Mouse (Mus musculus): ENCODE measurements at regions not wholly inside any gene's neighbourhood (a gene's known extent, or its start where the extent isn't known, plus 50 kb on each side); places are given as distances from the start of the nearest gene placed in this dataset.

DNA sequence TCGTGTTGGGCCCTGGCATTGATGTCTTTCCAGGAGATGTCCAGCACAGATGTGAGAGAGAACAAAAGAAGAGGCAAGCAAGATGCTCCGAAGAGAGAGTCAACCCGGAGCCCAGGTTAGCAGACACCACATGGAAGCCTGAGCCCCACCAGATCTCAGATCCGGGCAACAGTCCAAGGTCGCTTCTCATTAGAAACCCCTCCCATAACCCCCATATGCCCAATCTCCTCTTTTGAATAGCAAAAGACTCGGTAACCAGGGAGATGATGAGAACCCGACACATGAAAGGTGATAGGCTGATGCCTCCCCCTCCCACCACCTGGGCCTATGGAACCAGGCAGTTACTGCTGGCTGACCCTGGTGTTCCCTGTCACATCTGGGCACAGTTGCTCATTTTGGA is 155.7 kb upstream of the Igsf21 start:
- in situ Hi-C loops (cut with MboI, MseI): no loop called here

DNA sequence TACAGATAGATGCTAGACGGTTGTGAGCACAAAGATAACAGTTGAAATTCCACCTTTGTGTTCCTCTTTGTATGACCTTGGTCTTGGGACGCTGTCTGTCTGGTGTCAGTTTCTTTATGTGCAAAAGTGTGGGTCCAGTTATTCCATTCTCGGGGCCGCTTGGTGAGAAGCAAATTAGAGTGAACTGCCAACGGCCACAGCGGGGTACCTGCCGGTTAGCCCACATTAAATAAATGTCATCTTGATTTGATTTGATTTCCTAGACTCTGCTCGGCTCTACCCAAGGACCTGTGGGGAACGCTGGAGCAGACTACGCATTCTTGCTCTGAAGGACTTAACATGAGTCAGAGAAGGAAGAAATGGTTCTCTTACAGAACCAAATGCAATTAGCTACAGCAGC is 155.0 kb upstream of the Igsf21 start:
- in situ Hi-C loops (cut with MboI, MseI): no loop called here

- in situ Hi-C loops (cut with MboI, MseI): no loop called here
Observed at GRCm38 (mm10) chr4:140396548-140396947, 150.0 kb upstream of the Igsf21 start.

- in situ Hi-C loops (cut with MboI, MseI): no loop called here
Observed at GRCm38 (mm10) chr4:140392290-140392689, 145.7 kb upstream of the Igsf21 start.

- in situ Hi-C loops (cut with MboI, MseI): no loop called here
Observed at GRCm38 (mm10) chr4:140390684-140391234, 144.2 kb upstream of the Igsf21 start.

GRCm38 (mm10) chr4:140385686-140386085 is 139.1 kb upstream of the Igsf21 start:
- in situ Hi-C loops (cut with MboI, MseI): no loop called here

DNA sequence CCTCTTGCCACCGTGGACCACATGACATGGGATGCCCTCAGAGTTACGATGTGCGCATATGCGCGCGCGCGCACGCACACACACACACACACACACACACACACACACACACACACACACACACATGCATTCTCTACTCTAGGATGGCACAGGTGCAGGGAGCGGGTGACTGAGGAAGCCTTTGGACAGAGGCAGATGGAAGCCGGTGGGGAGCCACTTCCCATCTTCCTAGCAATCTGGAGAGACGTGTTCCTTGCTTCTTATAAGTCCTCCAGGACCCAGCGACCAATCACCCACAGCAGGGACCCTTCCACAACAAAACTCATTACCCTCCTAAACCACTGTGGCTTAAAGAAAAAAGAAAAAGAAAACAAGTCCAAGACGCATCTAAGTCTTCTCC is 138.6 kb upstream of the Igsf21 start:
- in situ Hi-C loops (cut with MboI, MseI): no loop called here

GRCm38 (mm10) chr4:140383596-140383995 is 137.0 kb upstream of the Igsf21 start:
- in situ Hi-C loops (cut with MboI, MseI): no loop called here

DNA sequence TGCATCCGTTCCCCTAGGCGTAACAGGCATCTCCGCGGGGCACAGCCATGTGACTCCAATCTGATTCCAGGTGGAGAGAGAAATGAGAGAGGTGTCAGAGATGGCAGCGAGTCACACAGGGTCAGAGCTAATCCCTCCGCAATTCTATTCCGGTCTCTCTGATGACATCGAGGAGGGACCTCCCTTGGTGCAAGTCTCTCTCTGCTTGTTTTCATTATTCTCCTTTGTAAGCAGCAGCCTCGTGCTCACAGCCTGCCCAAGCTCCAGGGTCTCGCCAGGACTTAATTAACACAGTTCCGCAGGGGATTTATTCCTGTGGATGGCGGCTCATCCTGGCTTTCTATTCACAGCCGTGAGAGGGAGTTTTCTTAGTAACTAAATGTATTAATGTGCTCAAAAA is 134.1 kb upstream of the Igsf21 start:
- in situ Hi-C loops (cut with MboI, MseI): no loop called here

- in situ Hi-C loops (cut with MboI, MseI): no loop called here
Observed at GRCm38 (mm10) chr4:140377941-140378340, 131.4 kb upstream of the Igsf21 start.

DNA sequence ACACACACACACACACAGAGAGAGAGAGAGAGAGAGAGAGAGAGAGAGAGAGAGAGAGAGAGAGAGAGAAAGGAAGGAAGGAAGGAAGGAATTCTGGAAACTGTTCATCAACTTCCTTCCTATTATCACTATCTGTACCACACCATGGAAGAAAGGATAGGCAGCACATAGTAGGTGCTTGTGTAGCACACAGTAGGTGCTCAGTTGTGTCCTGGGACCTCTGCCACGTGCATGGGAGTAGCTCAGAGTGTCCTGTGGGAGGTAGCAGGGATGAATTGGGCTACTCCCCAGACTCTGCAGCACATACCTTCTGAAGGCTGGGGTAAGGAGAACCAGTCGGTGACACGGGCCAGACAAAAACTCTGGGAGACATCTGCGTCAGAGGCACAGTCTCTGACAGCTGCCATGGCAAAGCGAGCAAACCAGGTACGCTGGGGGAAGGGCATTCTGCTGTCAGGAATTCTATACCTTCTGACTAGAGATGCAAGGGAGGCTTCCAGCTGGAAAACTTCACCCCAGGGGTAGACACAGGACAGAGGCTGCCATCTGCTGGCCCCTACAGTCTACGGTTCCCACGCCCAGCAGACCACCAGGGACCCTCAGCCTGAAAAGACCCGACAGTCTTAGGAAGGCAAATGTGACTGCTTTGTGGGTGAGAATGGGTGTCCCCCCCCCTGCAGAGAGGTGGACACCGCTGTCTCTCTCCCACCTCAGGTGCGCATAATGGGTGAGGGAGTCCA is 126.2 kb upstream of the Igsf21 start:
- in situ Hi-C loops (cut with MboI, MseI): no loop called here

GRCm38 (mm10) chr4:140371426-140372213 is 125.0 kb upstream of the Igsf21 start:
- in situ Hi-C loops (cut with MboI, MseI): no loop called here

DNA sequence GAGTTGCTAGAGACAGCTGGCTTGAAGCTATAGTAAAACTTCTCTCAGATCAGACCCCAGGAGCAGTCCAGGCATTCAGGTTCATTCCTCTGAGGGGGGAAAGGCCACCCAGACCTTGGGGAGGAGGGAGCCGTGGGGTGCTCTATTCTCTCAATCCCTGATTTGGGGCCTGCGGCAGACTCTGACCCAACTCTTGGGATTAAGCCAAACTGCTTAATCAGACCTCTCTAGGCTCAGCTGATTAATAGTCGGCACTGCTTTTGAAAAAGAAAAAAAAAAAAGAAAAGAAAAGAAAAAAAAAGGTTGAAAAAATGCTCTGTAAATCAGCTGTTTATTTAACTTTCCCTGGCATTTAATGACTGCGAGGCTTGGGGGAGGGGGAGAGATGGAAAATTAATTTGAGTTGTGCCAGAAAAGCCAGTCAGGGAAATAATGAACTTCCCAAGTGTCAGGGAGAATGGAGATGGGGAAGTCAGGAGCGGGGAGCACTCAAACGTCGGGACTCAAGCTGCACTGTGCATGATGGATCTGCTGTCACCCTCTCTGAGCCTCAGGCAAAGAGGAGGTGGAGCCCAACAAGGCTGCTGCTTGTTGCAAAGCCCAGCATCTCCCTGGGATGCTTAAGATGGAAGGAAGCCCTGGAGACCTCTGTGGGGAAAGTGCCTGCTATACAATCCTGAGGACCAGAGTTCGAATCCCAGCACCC is 120.5 kb upstream of the Igsf21 start:
- in situ Hi-C loops (cut with MboI, MseI): loop anchor here (10.0 kb wide), 1 partner anchor 738 kb away; no protein-coding TSS in a partner anchor

- in situ Hi-C loops (cut with MboI, MseI): no loop called here
Observed at GRCm38 (mm10) chr4:140358846-140359245, 112.3 kb upstream of the Igsf21 start.

GRCm38 (mm10) chr4:140358103-140358502 is 111.5 kb upstream of the Igsf21 start:
- in situ Hi-C loops (cut with MboI, MseI): no loop called here

DNA sequence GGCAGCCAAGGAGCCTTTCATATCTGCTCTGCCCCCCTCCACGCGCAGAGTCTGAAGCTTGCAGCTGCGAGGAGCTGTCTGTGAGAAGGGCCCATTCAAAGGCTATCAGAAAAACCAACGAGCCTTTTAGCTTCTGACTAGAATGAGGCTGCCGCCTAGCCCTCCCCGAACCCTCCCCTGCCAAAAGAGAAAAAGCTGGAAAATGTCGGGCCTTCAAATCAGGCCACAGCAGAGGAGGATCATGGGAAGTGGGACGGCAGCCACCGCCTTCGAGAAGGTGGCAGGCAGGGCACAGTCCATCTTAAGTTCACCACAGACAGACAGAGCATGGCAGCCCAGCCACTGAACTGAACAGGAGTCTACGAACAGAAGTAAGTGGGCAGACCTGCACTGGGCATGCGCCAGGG is 108.6 kb upstream of the Igsf21 start:
- in situ Hi-C loops (cut with MboI, MseI): no loop called here

DNA sequence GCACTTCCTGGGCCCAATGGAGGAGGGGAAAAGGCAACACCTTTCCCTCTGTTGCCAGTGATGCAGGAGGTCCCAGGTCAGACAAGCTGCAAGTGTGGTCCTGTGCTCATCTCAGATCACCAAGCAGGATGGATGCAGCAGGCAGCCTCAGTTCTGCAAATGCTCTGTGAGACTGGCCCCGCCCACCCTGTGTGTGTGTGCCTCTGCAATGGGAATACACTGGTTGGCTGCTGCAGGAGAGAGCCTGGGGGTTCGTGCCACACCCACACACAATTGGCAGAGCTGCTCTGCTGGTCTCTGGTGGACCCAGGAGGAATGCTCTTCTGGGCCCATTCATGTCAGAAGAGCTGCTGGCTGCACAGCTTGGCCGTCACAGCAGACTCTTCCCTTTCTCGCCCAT is 102.2 kb upstream of the Igsf21 start:
- in situ Hi-C loops (cut with MboI, MseI): no loop called here

GRCm38 (mm10) chr4:140330138-140330537 is 83.6 kb upstream of the Igsf21 start:
- in situ Hi-C loops (cut with MboI, MseI): no loop called here

GRCm38 (mm10) chr4:140326706-140327440 is 80.3 kb upstream of the Igsf21 start:
- in situ Hi-C loops (cut with MboI, MseI): no loop called here

DNA sequence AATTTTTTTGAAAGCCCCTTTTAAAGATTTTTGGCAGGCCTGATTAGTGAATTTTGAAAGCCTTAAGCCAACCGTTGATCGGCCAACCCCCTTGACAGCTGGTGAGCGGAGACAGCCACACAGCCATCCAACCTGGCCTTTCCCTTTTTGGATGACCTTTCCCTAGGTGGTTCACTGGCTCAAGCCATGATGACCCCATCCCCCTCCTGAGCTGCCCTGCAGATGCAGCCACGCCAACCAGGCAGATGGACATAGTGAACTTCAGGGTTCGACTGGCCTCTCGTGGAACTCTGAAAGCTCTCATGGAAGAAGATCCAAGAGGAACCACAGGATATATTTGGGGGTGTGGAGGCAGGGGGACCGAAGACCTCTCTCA is 79.1 kb upstream of the Igsf21 start:
- in situ Hi-C loops (cut with MboI, MseI): no loop called here

DNA sequence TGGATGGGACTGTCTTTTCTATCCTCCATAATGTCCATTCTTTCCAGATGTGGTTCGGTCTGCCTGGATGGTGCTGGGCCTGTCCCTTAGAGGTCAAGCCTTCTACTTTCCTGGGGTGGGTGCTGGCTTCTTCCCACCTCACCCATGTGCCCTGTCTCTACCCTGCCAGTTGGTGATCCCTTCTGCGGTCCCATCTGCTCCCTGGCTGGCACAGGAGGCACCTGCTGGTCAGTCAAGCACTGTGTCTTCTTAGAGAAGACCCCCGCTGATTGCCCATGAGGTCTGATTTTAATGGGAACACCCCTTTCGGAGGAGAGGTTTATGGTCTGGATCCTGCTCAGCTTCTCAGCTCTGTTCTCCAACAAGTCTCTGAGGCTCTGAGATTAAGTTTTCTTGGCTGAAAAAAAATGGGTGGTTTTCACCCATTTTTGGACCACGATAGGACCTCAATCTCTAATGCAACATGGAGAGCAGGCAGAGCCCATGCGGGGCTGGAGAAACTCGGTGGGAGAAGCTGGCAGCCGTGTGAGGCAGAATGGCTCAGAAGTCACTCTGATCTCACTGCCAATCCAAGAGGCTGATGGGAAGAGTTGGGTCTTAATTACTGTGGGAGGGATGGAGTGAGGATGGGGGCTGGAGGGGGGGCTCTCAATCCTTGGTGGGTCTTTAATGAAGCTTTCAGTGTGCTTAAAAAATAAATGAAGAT is 78.5 kb upstream of the Igsf21 start:
- in situ Hi-C loops (cut with MboI, MseI): no loop called here
